Mouse (Mus musculus): Measurements from ENCODE around the gene Gpd1. TPM values are rescaled to one million over a fixed set of nuclear protein-coding genes. Genes with fewer than 3 reads are reported as not detected.

Gene Gpd1
- polyA plus RNA-seq, 1 experiment from 2014 or later: 1.7 TPM

GRCm38 (mm10) chr15:99731167-99731566 lies 13.9 kb downstream of the Gpd1 start:
- Histone ChIP-seq H3K9me3 (replicated peaks; ENCODE audit: control insufficient read depth, low read length, poor library complexity, severe bottlenecking) (no peaks in the 10 kb centered on the region), H3K4me3 (ENCODE audit: low read depth, low read length) (no peak overlapping the region), H3K27ac (ENCODE audit: low read length) (no peak overlapping the region), H3K4me2 (ENCODE audit: low read length) (no peak overlapping the region), H3K9ac (ENCODE audit: low read depth, low read length) (no peak overlapping the region), H3K27me3 (ENCODE audit: control insufficient read depth, insufficient read depth, low read depth, low read length) (no peaks in the 10 kb centered on the region), H3K4me1 (ENCODE audit: control insufficient read depth, insufficient read depth, low read length) (peaks cover 6% of the 10 kb centered on the region), H3K36me3 (ENCODE audit: control insufficient read depth, insufficient read depth, low read length) (peaks cover 24% of the 10 kb centered on the region)
- 100% methylated on average over 2 of the region's 2 CpGs for WGBS
- ATAC-seq: no peak

DNA sequence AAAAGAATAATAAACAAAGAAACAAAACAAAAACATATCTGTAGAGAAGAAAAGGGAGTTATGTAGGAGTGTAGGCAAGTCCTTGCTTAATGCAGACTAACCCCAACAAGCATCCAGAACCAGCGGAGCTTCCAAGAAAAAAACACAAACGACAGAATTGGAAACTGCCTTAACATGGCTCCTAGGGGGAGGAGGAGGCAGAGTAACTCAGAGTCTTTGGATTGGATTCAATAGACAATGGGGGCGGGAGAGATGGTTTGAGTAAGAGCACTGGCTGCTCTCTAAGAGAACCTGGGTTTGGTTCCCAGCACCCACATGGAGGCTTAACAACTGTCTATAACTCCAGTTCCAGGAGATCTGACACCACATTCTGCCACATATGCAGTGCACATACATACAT lies 14.4 kb downstream of the Gpd1 start:
- ATAC-seq: no peak
- no peak overlapping the region for H3K27ac ChIP-seq (ENCODE audit: low read length)
- H3K36me3 ChIP-seq (ENCODE audit: control insufficient read depth, insufficient read depth, low read length): peaks cover 26% of the 10 kb centered on the region
- H3K4me1 ChIP-seq (ENCODE audit: control insufficient read depth, insufficient read depth, low read length): peaks cover 1% of the 10 kb centered on the region
- H3K4me3 ChIP-seq (ENCODE audit: low read depth, low read length): no peak overlapping the region
- WGBS: 90% methylated on average over 3 of the region's 3 CpGs
- no peak overlapping the region for H3K9ac ChIP-seq (ENCODE audit: low read depth, low read length)
- no peaks in the 10 kb centered on the region for H3K27me3 ChIP-seq (ENCODE audit: control insufficient read depth, insufficient read depth, low read depth, low read length)
- H3K9me3 ChIP-seq (replicated peaks; ENCODE audit: control insufficient read depth, low read length, poor library complexity, severe bottlenecking): no peaks in the 10 kb centered on the region
- H3K4me2 ChIP-seq (ENCODE audit: low read length): no peak overlapping the region

- Histone ChIP-seq H3K4me2 (ENCODE audit: low read length) (no peak overlapping the region), H3K9ac (ENCODE audit: low read depth, low read length) (no peak overlapping the region), H3K27me3 (ENCODE audit: control insufficient read depth, insufficient read depth, low read depth, low read length) (no peaks in the 10 kb centered on the region), H3K27ac (ENCODE audit: low read length) (no peak overlapping the region), H3K4me1 (ENCODE audit: control insufficient read depth, insufficient read depth, low read length) (no peaks in the 10 kb centered on the region), H3K9me3 (replicated peaks; ENCODE audit: control insufficient read depth, low read length, poor library complexity, severe bottlenecking) (no peaks in the 10 kb centered on the region), H3K36me3 (ENCODE audit: control insufficient read depth, insufficient read depth, low read length) (peaks cover 29% of the 10 kb centered on the region), H3K4me3 (ENCODE audit: low read depth, low read length) (no peak overlapping the region)
- WGBS: 95% methylated on average over 5 of the region's 5 CpGs
- ATAC-seq: no peak
These were observed 15.9 kb downstream of the Gpd1 start for GRCm38 (mm10) chr15:99733186-99733585.

DNA sequence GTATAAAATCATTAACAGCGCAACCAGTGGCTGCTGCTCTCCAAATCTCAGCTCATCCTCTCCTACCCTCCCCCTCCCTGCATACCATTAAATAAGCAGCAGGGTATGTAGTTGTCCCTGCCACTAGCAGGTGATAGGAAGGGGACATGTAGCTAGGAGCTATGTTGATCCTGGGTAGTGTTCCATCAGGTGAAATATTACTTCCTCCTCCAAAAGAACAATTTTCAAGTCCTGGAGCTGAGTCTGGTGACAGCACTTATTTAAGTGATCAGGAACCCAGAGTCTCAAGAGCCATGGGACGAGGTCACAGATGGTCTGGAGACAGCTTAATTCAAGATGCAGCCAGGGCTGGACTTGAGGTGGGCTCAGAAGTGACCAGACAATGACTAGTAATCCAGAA lies 18.3 kb downstream of the Gpd1 start:
- no peak overlapping the region for H3K27ac ChIP-seq (ENCODE audit: low read length)
- no peak overlapping the region for H3K4me3 ChIP-seq (ENCODE audit: low read depth, low read length)
- no peaks in the 10 kb centered on the region for H3K4me1 ChIP-seq (ENCODE audit: control insufficient read depth, insufficient read depth, low read length)
- H3K9me3 ChIP-seq (replicated peaks; ENCODE audit: control insufficient read depth, low read length, poor library complexity, severe bottlenecking): no peaks in the 10 kb centered on the region
- no peak overlapping the region for H3K9ac ChIP-seq (ENCODE audit: low read depth, low read length)
- H3K4me2 ChIP-seq (ENCODE audit: low read length): no peak overlapping the region
- WGBS: 96% methylated on average over 2 of the region's 2 CpGs
- H3K27me3 ChIP-seq (ENCODE audit: control insufficient read depth, insufficient read depth, low read depth, low read length): no peaks in the 10 kb centered on the region
- no peak for ATAC-seq
- peaks cover 28% of the 10 kb centered on the region for H3K36me3 ChIP-seq (ENCODE audit: control insufficient read depth, insufficient read depth, low read length)

DNA sequence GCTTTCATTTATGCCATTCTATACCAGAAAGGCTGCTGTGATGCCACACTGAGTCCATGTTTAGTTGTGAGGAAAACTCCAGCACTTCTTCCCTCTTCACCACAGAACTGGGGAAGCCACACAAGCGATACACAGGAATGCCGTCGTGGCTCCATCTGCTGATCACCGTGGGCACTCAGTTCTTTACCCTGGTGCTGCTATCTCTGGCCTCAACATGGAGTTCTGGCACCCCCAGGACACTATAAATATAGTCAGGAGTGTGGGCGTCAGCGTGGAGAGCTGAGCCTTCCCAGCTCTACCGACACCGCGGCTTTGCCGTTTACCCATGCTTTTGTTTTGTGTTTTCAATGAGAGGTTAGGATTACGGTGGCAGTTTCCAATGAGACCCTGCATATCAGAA lies 19.4 kb downstream of the Gpd1 start:
- Histone ChIP-seq H3K27ac (ENCODE audit: low read length) (no peak overlapping the region), H3K27me3 (ENCODE audit: control insufficient read depth, insufficient read depth, low read depth, low read length) (no peaks in the 10 kb centered on the region), H3K9ac (ENCODE audit: low read depth, low read length) (no peak overlapping the region), H3K9me3 (replicated peaks; ENCODE audit: control insufficient read depth, low read length, poor library complexity, severe bottlenecking) (no peaks in the 10 kb centered on the region), H3K36me3 (ENCODE audit: control insufficient read depth, insufficient read depth, low read length) (peaks cover 30% of the 10 kb centered on the region), H3K4me3 (ENCODE audit: low read depth, low read length) (no peak overlapping the region), H3K4me1 (ENCODE audit: control insufficient read depth, insufficient read depth, low read length) (no peaks in the 10 kb centered on the region), H3K4me2 (ENCODE audit: low read length) (no peak overlapping the region)
- 94% methylated on average over 11 of the region's 11 CpGs for WGBS
- no peak for ATAC-seq

DNA sequence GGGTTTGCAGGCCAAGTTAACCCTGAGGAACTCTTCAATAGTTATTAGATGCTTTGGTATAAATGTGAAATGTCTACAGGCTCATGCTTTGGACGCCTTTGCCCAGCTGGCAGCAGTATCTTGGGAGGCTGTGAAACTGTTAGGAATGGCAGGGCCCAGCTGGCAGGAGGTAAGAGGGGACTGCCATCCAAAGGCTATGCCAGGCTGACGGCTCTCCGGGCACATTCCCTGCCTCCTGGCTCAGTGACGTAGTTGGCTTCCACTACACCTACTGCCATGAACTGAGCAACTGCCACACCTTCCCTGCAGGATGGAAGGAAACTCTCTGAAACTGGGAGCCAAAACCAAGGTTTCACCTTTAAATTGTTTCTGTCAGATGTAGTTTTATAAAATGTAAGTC lies 22.9 kb downstream of the Gpd1 start:
- Histone ChIP-seq H3K9me3 (replicated peaks; ENCODE audit: control insufficient read depth, low read length, poor library complexity, severe bottlenecking) (no peaks in the 10 kb centered on the region), H3K36me3 (ENCODE audit: control insufficient read depth, insufficient read depth, low read length) (peaks cover 28% of the 10 kb centered on the region), H3K9ac (ENCODE audit: low read depth, low read length) (no peak overlapping the region), H3K27ac (ENCODE audit: low read length) (no peak overlapping the region), H3K4me1 (ENCODE audit: control insufficient read depth, insufficient read depth, low read length) (no peaks in the 10 kb centered on the region), H3K4me2 (ENCODE audit: low read length) (no peak overlapping the region), H3K27me3 (ENCODE audit: control insufficient read depth, insufficient read depth, low read depth, low read length) (no peaks in the 10 kb centered on the region), H3K4me3 (ENCODE audit: low read depth, low read length) (no peak overlapping the region)
- WGBS: 93% methylated on average over 4 of the region's 4 CpGs
- ATAC-seq: no peak

DNA sequence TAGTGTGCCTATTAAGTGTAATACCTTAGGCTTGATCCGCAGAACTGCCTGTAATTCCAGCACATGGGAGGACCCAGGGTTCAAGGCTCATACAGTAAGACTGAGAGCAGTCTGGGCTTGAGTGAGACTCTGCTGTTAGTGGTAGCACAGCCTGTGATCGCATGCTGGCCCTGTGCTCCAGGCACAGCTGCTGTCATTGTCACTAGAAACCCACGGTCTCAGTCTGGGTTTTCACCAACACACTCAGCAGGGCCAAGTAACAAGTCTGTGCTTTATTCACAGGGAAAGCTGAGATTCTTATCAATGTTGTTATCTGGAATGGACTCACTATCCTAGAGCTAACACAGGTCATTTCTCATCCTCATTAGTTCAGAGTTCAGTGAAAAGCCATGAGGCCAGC lies 36.9 kb downstream of the Gpd1 start:
- Histone ChIP-seq H3K27me3 (ENCODE audit: control insufficient read depth, insufficient read depth, low read depth, low read length) (no peaks in the 10 kb centered on the region), H3K4me3 (ENCODE audit: low read depth, low read length) (no peak overlapping the region), H3K36me3 (ENCODE audit: control insufficient read depth, insufficient read depth, low read length) (no peaks in the 10 kb centered on the region), H3K9me3 (replicated peaks; ENCODE audit: control insufficient read depth, low read length, poor library complexity, severe bottlenecking) (no peaks in the 10 kb centered on the region), H3K4me1 (ENCODE audit: control insufficient read depth, insufficient read depth, low read length) (no peaks in the 10 kb centered on the region; the same call in 1 of the 2 replicates), H3K27ac (ENCODE audit: low read length) (no peak overlapping the region), H3K4me2 (ENCODE audit: low read length) (no peak overlapping the region), H3K9ac (ENCODE audit: low read depth, low read length) (no peak overlapping the region)
- 89% methylated on average over 3 of the region's 3 CpGs for WGBS
- ATAC-seq: no peak

DNA sequence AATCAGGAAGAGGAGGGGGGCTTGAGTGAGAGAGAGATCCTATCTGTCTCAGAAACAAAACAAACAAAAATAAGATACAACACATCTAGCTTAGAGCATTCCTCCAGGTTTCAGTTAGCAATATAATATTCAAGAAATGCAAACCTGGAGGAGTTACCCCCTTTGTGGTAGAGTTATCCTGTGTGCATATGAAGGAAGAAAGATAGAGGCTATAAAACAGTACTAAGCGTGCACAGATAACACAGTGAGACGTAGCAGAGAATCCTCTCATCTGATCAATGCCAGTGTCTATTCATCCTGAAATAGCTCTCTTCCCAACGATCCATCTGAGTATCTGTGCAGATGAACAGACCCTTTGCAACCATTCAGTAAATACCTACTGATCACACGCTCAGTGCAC lies 50.2 kb downstream of the Gpd1 start:
- 89% methylated on average over 4 of the region's 4 CpGs for WGBS
- Histone ChIP-seq H3K27me3 (ENCODE audit: control insufficient read depth, insufficient read depth, low read depth, low read length) (no peaks in the 10 kb centered on the region), H3K4me1 (ENCODE audit: control insufficient read depth, insufficient read depth, low read length) (peaks cover 16% of the 10 kb centered on the region), H3K4me3 (ENCODE audit: low read depth, low read length) (no peak overlapping the region), H3K9ac (ENCODE audit: low read depth, low read length) (no peak overlapping the region), H3K36me3 (ENCODE audit: control insufficient read depth, insufficient read depth, low read length) (no peaks in the 10 kb centered on the region; the same call in 1 of the 2 replicates), H3K9me3 (replicated peaks; ENCODE audit: control insufficient read depth, low read length, poor library complexity, severe bottlenecking) (no peaks in the 10 kb centered on the region), H3K27ac (ENCODE audit: low read length) (no peak overlapping the region), H3K4me2 (ENCODE audit: low read length) (no peak overlapping the region)
- ATAC-seq: no peak

GRCm38 (mm10) chr15:99768761-99769160 lies 51.4 kb downstream of the Gpd1 start:
- H3K9ac ChIP-seq (ENCODE audit: low read depth, low read length): no peak overlapping the region
- no peaks in the 10 kb centered on the region for H3K27me3 ChIP-seq (ENCODE audit: control insufficient read depth, insufficient read depth, low read depth, low read length)
- 97% methylated on average over 1 of the region's 1 CpGs for WGBS
- no peak for ATAC-seq
- H3K4me1 ChIP-seq (ENCODE audit: control insufficient read depth, insufficient read depth, low read length): peaks cover 16% of the 10 kb centered on the region
- no peak overlapping the region for H3K4me2 ChIP-seq (ENCODE audit: low read length)
- H3K27ac ChIP-seq (ENCODE audit: low read length): no peak overlapping the region
- H3K9me3 ChIP-seq (replicated peaks; ENCODE audit: control insufficient read depth, low read length, poor library complexity, severe bottlenecking): no peaks in the 10 kb centered on the region
- H3K4me3 ChIP-seq (ENCODE audit: low read depth, low read length): no peak overlapping the region
- no peaks in the 10 kb centered on the region; the same call in 1 of the 2 replicates for H3K36me3 ChIP-seq (ENCODE audit: control insufficient read depth, insufficient read depth, low read length)
